Mouse (Mus musculus) embryonic facial prominence, embryonic 15.5 days (tissue): Measurements from ENCODE around the gene G6pc3. TPM values are rescaled to one million over a fixed set of nuclear protein-coding genes. Genes with fewer than 3 reads are reported as not detected.
A peak's percentile ranks its signal among the peaks of the same experiment; 100 is the strongest.

Source experiments
- ATAC-seq: fragments of 200-750 bp; cut with Nextera tagmentation; 2 replicates; pipeline ENCODE4 v1.8.0; 2017; ENCODE audit warnings: low read depth, moderate TSS enrichment; ENCODE audit not compliant: insufficient number of reproducible peaks, low FRiP score, low TSS enrichment
- H3K27ac ChIP-seq: fragments of 300-500 bp; sonication (generic); replicated peaks from 2 replicates; pipeline ENCODE4 v1.5.1; 2015; ENCODE audit warnings: mild to moderate bottlenecking, inconsistent platforms
- H3K27me3 ChIP-seq: fragments of 300-500 bp; sonication (generic); 2 replicates; pipeline ENCODE4 v1.6.1; 2015; ENCODE audit warnings: inconsistent platforms
- H3K36me3 ChIP-seq: fragments of 300-500 bp; sonication (generic); 2 replicates; pipeline ENCODE4 v1.6.1; 2015; ENCODE audit warnings: mild to moderate bottlenecking, inconsistent platforms
- H3K4me1 ChIP-seq: fragments of 300-500 bp; sonication (generic); 2 replicates; pipeline ENCODE4 v1.6.1; 2015; ENCODE audit warnings: inconsistent platforms
- H3K4me2 ChIP-seq: fragments of 300-500 bp; sonication (generic); replicated peaks from 2 replicates; pipeline ENCODE4 v1.6.1; 2015; ENCODE audit warnings: mild to moderate bottlenecking, inconsistent platforms
- H3K4me3 ChIP-seq: fragments of 300-500 bp; sonication (generic); replicated peaks from 2 replicates; pipeline ENCODE4 v1.5.1; 2015; ENCODE audit warnings: mild to moderate bottlenecking, inconsistent platforms
- H3K9ac ChIP-seq: fragments of 300-500 bp; sonication (generic); 2 replicates; pipeline ENCODE4 v1.6.1; 2015; ENCODE audit warnings: inconsistent platforms
- H3K9me3 ChIP-seq: fragments of 300-500 bp; sonication (generic); replicated peaks from 2 replicates; pipeline ENCODE4 v1.6.1; 2016; ENCODE audit warnings: inconsistent platforms
- WGBS: fragments of 180-500 bp; shearing (Covaris S2); methylation state at CpG from one replicate; pipeline ENCODE4 v1.1.7; 2015; 5-methylcytosine and 5-hydroxymethylcytosine counted together
- microRNA-seq: library from miRNA; unstranded; fragments of <30 nt; microRNA quantifications from one replicate; pipeline ENCODE4, GENCODE M21; 2016; ENCODE audit warnings: borderline number of aligned reads
- polyA plus RNA-seq: library from polyadenylated mRNA; unstranded; fragments of >200 nt; fragmentation: Nextera tagmentation; extraction: Ambion mirVana; gene quantifications from 2 replicates; pipeline ENCODE4 v1.2.1, GENCODE M21; 2015

Gene G6pc3
- polyA plus RNA-seq, 1 experiment from 2014 or later = 31.7 TPM

DNA sequence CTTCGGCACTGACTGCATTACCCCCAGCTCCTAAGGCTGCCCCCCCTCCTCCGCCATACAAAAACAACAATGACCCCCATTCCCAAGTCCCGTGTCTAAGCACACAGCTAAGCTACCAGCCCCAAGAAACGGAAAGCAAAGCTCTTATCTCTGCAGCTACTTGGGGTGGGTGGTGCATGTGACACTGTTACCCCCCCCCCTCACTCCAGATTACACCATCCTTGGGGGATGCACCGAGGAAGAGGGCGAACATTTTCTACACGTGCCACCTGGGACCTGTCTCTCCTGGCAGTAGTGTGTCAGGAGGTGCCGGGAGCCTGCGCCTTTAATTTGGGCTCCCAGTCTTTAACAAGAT is 38.7 kb downstream of the G6pc3 start:
- peak overlapping the region; percentile 74 for H3K4me2 ChIP-seq
- no peak for ATAC-seq
- peaks cover 4% of the 10 kb centered on the region; the same call in 1 of the 2 replicates for H3K36me3 ChIP-seq
- H3K4me3 ChIP-seq = peak overlapping the region; percentile 89
- no peaks in the 10 kb centered on the region for H3K27me3 ChIP-seq
- no peaks in the 10 kb centered on the region for H3K9me3 ChIP-seq
- peaks cover 63% of the 10 kb centered on the region for H3K4me1 ChIP-seq
- H3K27ac ChIP-seq = peak overlapping the region; percentile 92
- 25% methylated on average over 9 of the region's 9 CpGs for WGBS
- H3K9ac ChIP-seq = peak overlapping the region; percentile 90; the same call in 1 of the 2 replicates

DNA sequence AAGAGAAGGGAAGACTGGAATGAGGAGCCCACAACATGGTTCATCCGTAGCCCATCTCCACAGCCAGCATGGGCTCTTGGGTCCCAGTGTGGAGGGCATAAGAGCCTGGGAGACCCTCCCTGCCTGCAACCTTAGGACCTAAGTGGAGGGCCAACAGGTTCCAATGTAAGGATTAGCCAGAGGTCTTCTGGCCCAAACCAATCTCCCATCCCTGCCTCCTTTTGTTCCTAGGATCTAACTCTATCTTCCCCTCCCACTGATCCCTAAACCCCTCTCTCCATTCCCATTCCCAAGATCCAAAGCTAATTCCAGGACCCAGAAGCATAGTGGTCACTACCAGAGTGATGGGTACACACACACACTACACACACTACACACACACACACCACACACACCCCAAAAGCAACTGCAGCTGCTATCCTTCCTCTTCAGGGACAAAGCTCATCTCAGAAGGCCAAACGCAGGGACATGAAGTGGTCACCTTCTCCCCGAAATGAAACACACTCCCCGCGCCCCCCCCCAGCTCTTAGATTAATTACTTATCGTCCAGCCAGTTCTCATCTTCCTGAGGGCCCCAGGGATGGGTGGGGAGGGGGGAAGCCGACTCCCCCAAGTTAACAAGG is 39.3 kb downstream of the G6pc3 start:
- WGBS = 16% methylated on average over 7 of the region's 7 CpGs
- Histone ChIP-seq H3K27ac (peak overlapping the region; percentile 92; the same call in 1 of the 2 replicates), H3K4me3 (peak overlapping the region; percentile 89), H3K27me3 (no peaks in the 10 kb centered on the region), H3K36me3 (peaks cover 4% of the 10 kb centered on the region; the same call in 1 of the 2 replicates), H3K9ac (peak overlapping the region; percentile 90), H3K4me1 (peaks cover 57% of the 10 kb centered on the region), H3K9me3 (no peaks in the 10 kb centered on the region), H3K4me2 (peak overlapping the region; percentile 74)
- ATAC-seq = no peak

DNA sequence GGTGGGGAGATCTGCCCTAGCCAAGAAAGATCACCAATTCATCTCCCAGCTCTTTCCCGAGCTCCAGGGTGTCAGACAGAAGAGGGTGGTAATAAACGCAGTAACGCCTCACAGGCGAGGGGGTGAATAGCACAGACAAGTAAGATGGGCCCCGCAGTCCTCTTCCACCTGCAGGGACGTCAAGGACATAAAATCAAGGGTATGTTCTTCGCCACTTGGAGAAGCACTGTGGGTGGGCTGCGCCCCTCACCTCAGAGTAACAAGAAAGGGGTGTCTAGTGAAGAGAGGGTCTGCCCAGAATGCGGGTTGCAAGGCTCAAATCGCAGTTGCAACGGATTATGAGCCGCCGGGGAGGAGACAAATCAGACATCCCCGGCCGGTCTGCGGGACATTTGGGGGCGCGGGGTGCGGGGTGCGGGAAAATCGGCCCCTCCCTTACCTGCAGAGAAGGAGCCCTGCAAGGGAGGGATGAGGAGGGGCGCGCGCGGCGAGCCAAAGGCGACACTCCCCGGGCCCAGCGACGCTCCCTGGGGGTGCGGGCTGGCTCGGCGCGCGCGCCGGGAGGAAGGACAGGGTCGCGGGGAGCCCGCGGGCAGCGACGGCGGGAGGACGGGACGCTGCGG is 40.0 kb downstream of the G6pc3 start:
- Histone ChIP-seq H3K27me3 (no peaks in the 10 kb centered on the region), H3K4me2 (peak overlapping the region; percentile 74), H3K36me3 (no peaks in the 10 kb centered on the region), H3K4me3 (peak overlapping the region; percentile 89), H3K9ac (peak overlapping the region; percentile 90), H3K27ac (peak overlapping the region; percentile 92), H3K9me3 (no peaks in the 10 kb centered on the region), H3K4me1 (peaks cover 50% of the 10 kb centered on the region)
- ATAC-seq = peak; percentile 40
- 1% methylated on average over 44 of the region's 47 CpGs for WGBS

DNA sequence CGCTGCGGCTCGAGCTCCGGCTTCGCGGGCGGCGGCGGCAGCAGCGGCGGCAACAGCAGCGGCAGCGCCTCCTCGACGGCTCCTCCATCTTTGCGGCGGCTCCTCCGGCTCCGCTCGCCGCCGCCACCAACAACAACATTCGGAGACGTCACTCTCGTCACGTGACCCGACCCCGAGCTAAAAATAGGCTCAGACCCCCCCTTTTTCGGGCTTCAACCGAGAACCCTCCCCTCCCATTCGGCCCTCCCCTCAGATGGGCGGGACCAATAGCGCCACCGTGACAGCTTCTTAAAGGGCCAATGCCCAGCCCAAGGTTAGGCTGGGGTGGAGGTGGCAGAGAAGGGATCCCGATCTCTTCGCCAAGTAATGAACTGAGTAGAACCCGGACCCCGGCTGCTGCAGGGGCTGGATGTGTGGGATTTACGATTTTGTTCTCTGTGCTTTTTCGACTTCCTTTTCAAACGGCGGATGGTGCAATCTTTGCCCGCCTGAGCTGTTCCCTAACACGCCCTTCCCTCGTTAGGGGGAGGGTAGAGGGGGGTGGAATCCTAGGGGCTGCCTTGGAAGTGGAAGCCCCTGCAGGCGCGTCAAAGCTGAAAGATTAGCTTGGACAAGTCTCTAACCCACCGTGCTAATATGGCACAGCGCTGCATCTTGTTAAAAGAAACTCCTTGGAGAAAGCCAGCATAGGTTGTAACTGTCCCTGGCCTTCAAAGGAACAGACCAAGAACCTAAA is 40.8 kb downstream of the G6pc3 start, which contains the start of gene Hdac5:
Hdac5 (minus strand) TSS at position 161 of the 736 bp plus-strand sequence.
- WGBS = under 1% methylated on average over 39 of the region's 49 CpGs
- H3K9ac ChIP-seq = peak within 1 kb of the TSS; percentile 90
- ATAC-seq = peak; percentile 88

DNA sequence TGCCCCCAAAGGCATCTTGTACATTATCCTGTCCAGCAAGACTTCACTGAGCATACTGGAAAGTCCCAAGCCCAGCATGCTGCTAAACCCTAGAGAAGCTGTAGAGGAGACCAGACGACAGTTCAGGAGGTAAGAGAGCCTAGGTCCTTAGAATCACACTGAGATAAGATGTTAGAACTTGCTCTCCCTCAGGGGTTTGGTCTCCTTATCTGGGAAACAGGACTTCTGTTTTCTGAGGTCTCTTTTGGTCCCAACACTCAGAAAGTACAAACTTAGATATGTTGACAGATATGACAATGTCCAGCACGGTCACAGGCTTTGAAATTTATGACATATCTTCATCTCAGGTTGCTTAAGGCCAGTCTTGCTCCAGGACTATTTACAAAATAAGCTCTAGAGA is 46.6 kb downstream of the G6pc3 start:
- Histone ChIP-seq H3K27ac (no peak overlapping the region), H3K4me1 (no peaks in the 10 kb centered on the region), H3K27me3 (no peaks in the 10 kb centered on the region), H3K36me3 (no peaks in the 10 kb centered on the region), H3K4me2 (no peak overlapping the region), H3K9ac (no peak overlapping the region), H3K9me3 (no peaks in the 10 kb centered on the region), H3K4me3 (no peak overlapping the region)
- 57% methylated on average over 2 of the region's 2 CpGs for WGBS
- ATAC-seq = no peak

More for the DNA sequence above, 40.8 kb downstream of the G6pc3 start, which contains the start of gene Hdac5:
- H3K27me3 ChIP-seq = no peaks in the 10 kb centered on the region
- H3K27ac ChIP-seq = peak within 1 kb of the TSS; percentile 92
- peak within 1 kb of the TSS; percentile 89 for H3K4me3 ChIP-seq
- H3K4me2 ChIP-seq = peak within 1 kb of the TSS; percentile 74
- H3K9me3 ChIP-seq = no peaks in the 10 kb centered on the region
- H3K4me1 ChIP-seq = peaks cover 43% of the 10 kb centered on the region
- no peaks in the 10 kb centered on the region for H3K36me3 ChIP-seq

DNA sequence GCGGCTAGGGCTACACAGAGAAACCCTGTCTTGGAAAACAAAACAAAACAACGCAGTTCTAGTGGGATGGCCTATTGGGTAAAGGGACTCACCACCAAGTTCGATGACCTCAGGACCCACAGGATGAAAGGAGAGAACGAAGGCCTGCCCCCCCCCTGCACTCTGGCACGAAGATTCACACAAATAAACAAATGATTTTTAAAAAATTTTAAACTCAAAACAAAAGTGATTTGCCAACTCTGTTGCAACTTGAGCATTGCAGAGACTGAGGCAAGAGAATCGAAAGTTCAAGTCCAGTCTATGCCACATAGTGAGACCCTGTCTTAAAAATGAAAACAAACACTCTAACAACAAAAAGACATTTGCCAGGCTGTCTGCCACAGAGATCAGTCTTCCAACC is 51.2 kb downstream of the G6pc3 start:
- Histone ChIP-seq H3K9ac (no peak overlapping the region), H3K36me3 (no peaks in the 10 kb centered on the region), H3K27me3 (no peaks in the 10 kb centered on the region), H3K27ac (no peak overlapping the region), H3K4me1 (peaks cover 13% of the 10 kb centered on the region), H3K4me2 (no peak overlapping the region), H3K9me3 (no peaks in the 10 kb centered on the region), H3K4me3 (no peak overlapping the region)
- no peak for ATAC-seq
- WGBS = 88% methylated on average over 6 of the region's 6 CpGs

DNA sequence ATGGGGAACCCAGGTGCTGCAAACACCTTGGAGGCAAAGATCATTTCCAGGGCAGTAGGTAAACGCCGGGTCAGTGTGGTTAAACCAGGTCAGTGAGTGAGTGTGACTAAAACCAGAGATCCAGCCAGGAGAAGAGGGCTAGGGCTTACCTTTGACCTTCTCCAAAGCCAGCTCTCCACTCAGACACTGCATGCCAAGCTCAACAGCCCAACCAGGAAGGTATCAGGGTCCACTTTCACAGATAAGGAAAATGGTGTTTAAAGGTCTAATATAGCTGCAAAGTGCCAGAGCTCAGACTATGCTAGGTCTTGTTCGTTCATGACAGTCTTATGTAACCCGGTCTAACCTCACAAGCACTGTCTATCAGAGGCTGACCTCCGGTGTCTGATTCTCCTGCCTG is 51.8 kb downstream of the G6pc3 start:
- Histone ChIP-seq H3K4me2 (no peak overlapping the region), H3K36me3 (no peaks in the 10 kb centered on the region), H3K27ac (no peak overlapping the region), H3K9ac (no peak overlapping the region), H3K9me3 (no peaks in the 10 kb centered on the region), H3K4me1 (peaks cover 19% of the 10 kb centered on the region), H3K4me3 (no peak overlapping the region), H3K27me3 (no peaks in the 10 kb centered on the region)
- 85% methylated on average over 5 of the region's 5 CpGs for WGBS
- ATAC-seq = no peak

DNA sequence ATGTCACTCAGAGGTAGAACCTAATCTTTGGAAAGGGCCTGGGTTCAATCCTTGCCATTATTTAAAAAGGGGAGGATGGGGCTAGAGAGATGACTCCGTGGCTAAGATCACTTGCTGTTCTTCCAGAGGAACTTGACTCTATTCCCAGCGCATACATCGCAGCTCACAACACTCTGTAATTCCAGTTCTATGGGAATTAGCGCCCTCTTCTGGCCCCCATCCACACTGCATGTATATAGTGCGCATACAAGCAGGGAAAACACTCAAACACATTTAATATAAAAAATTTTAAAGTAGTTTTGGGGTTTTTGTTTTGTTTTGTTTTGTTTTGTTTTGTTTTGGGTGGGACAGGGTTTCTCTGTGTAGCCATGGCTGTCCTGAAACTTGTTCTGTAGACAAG is 52.5 kb downstream of the G6pc3 start:
- H3K4me1 ChIP-seq = peaks cover 22% of the 10 kb centered on the region
- no peak overlapping the region for H3K9ac ChIP-seq
- ATAC-seq = no peak
- WGBS = 53% methylated on average over 5 of the region's 5 CpGs
- no peak overlapping the region for H3K27ac ChIP-seq
- no peak overlapping the region for H3K4me3 ChIP-seq
- no peaks in the 10 kb centered on the region for H3K36me3 ChIP-seq
- no peaks in the 10 kb centered on the region for H3K27me3 ChIP-seq
- no peaks in the 10 kb centered on the region for H3K9me3 ChIP-seq
- H3K4me2 ChIP-seq = no peak overlapping the region

Small RNA genes within 50 kb of the gene (microRNA-seq; reads per million reads assigned to microRNA genes)
- gene Mir8101 = 0.69 reads per million

Other genes starting within 250 kb of the G6pc3 start
- 0.23 and 0.49 TPM in 2 replicates for gene Sost, start 222.6 kb upstream of the G6pc3 start, polyA plus RNA-seq
- gene Cfap97d1, start 205.3 kb upstream of the G6pc3 start, polyA plus RNA-seq = not detected in 2 replicates
- 26.2 and 29.9 TPM in 2 replicates for gene Dusp3, start 202.6 kb upstream of the G6pc3 start, polyA plus RNA-seq
- 5.5 and 6.2 TPM in 2 replicates for gene Mpp3, start 161.2 kb upstream of the G6pc3 start, polyA plus RNA-seq
- gene Cd300lg, start 148.1 kb upstream of the G6pc3 start, polyA plus RNA-seq = 1.5 and 2.1 TPM in 2 replicates
- 7.0 and 10.7 TPM in 2 replicates for gene Mpp2, start 101.1 kb upstream of the G6pc3 start, polyA plus RNA-seq
- gene Ppy, start 88.3 kb upstream of the G6pc3 start, polyA plus RNA-seq = not detected in 2 replicates
- gene Pyy, start 81.8 kb upstream of the G6pc3 start, polyA plus RNA-seq = not detected in 2 replicates
- gene Nags, start 44.1 kb upstream of the G6pc3 start, polyA plus RNA-seq = 0.98 and 1.7 TPM in 2 replicates
- gene Tmem101, start 33.2 kb upstream of the G6pc3 start, polyA plus RNA-seq = 39.4 and 39.9 TPM in 2 replicates
- 113 and 128 TPM in 2 replicates for gene Lsm12, start 4.3 kb upstream of the G6pc3 start, polyA plus RNA-seq
- gene Hdac5, start 40.5 kb downstream of the G6pc3 start, polyA plus RNA-seq = 105 and 106 TPM in 2 replicates
- 13.6 and 16.0 TPM in 2 replicates for gene BC030867, start 59.3 kb downstream of the G6pc3 start, polyA plus RNA-seq
- gene Asb16, start 79.1 kb downstream of the G6pc3 start, polyA plus RNA-seq = 0.12 and 0.26 TPM in 2 replicates
- gene Tmub2, start 95.3 kb downstream of the G6pc3 start, polyA plus RNA-seq = 58.3 and 59.5 TPM in 2 replicates
- gene Atxn7l3, start 107.0 kb downstream of the G6pc3 start, polyA plus RNA-seq = 18.4 and 20.0 TPM in 2 replicates
- gene Ubtf, start 130.1 kb downstream of the G6pc3 start, polyA plus RNA-seq = 86.6 and 87.3 TPM in 2 replicates
- 5.0 and 5.2 TPM in 2 replicates for gene Slc4a1, start 176.6 kb downstream of the G6pc3 start, polyA plus RNA-seq
- gene Rundc3a, start 203.8 kb downstream of the G6pc3 start, polyA plus RNA-seq = 7.5 and 8.3 TPM in 2 replicates
- gene Slc25a39, start 218.3 kb downstream of the G6pc3 start, polyA plus RNA-seq = 197 and 199 TPM in 2 replicates
- gene Grn, start 240.7 kb downstream of the G6pc3 start, polyA plus RNA-seq = 196 and 199 TPM in 2 replicates